11 mouse cellular contexts compared by ENCODE assay signal in genomic region chr2:95448897-95449296, GRCm38 (mm10).
DNase-seq lines count a peak whose midpoint lies in the region; ATAC-seq and TF ChIP-seq lines count a peak whose summit lies in the region.
"Had no signal": no experiment of that assay in that cellular context is flagged by ENCODE, and none has a peak within 500 bp of the region (broad histone marks: within the 10 kb centered on the region; RNA-seq: fewer than 3 reads in every experiment).

No protein-coding gene starts in this region.

- H3K4me3 ChIP-seq in hindbrain, embryonic 13.5 days, result no peak overlapping the region
- no peak overlapping the region for H3K4me3 ChIP-seq in midbrain, embryonic 14.5 days (replicated peaks; ENCODE audit: low read depth, low read length)
- H3K4me3 ChIP-seq in lung, postnatal 0 days (ENCODE audit: low read depth, low read length), result no peak overlapping the region
- H3K4me3 ChIP-seq: heart, embryonic 10.5 days; megakaryocyte, embryonic 14.5 days had no signal

- no peak for TF ChIP-seq CTCF in lung, postnatal 0 days (IDR thresholded peaks at IDR 0.05)

- H3K9ac ChIP-seq in hindbrain, embryonic 13.5 days, result no peak overlapping the region
- H3K9ac ChIP-seq in midbrain, embryonic 14.5 days (replicated peaks; ENCODE audit: low read length), result no peak overlapping the region
- no peak overlapping the region for H3K9ac ChIP-seq in lung, postnatal 0 days (replicated peaks; ENCODE audit: low read depth)

- H3K4me2 ChIP-seq in hindbrain, embryonic 13.5 days, result no peak overlapping the region
- no peak overlapping the region for H3K4me2 ChIP-seq in midbrain, embryonic 14.5 days (ENCODE audit: low read length)
- no peak overlapping the region for H3K4me2 ChIP-seq in lung, postnatal 0 days (replicated peaks; ENCODE audit: low read depth, low read length)

- ATAC-seq in hindbrain, embryonic 13.5 days (ENCODE audit: low FRiP score), result peak; percentile 74
- peak; percentile 63 for ATAC-seq in midbrain, embryonic 14.5 days (ENCODE audit: low FRiP score, low TSS enrichment)
- ATAC-seq in lung, postnatal 0 days, result no peak

- 0% methylated on average over 1 of the region's 1 CpGs for WGBS in hindbrain, embryonic 13.5 days
- 0% methylated on average over 1 of the region's 1 CpGs for WGBS in midbrain, embryonic 14.5 days
- 9% methylated on average over 1 of the region's 1 CpGs for WGBS in lung, postnatal 0 days

- H3K27me3 ChIP-seq in hindbrain, embryonic 13.5 days, result no peaks in the 10 kb centered on the region
- H3K27me3 ChIP-seq in midbrain, embryonic 14.5 days (ENCODE audit: control insufficient read depth, insufficient read depth, low read length), result no peaks in the 10 kb centered on the region
- H3K27me3 ChIP-seq in lung, postnatal 0 days (replicated peaks; ENCODE audit: insufficient read depth, low read length), result no peaks in the 10 kb centered on the region
- H3K27me3 ChIP-seq: megakaryocyte, embryonic 14.5 days had no signal

- H3K27ac ChIP-seq in hindbrain, embryonic 13.5 days, result no peak overlapping the region
- no peak overlapping the region for H3K27ac ChIP-seq in midbrain, embryonic 14.5 days (replicated peaks; ENCODE audit: low read depth, low read length)
- H3K27ac ChIP-seq in lung, postnatal 0 days (ENCODE audit: low read length), result no peak overlapping the region
- H3K27ac ChIP-seq: heart, embryonic 10.5 days had no signal

- H3K9me3 ChIP-seq in hindbrain, embryonic 13.5 days, result no peaks in the 10 kb centered on the region
- H3K9me3 ChIP-seq in midbrain, embryonic 14.5 days (ENCODE audit: control insufficient read depth, low read length), result no peaks in the 10 kb centered on the region
- H3K9me3 ChIP-seq in lung, postnatal 0 days (ENCODE audit: low read length), result no peaks in the 10 kb centered on the region
- H3K9me3 ChIP-seq: heart, embryonic 10.5 days; megakaryocyte, embryonic 14.5 days had no signal

- no peaks in the 10 kb centered on the region for H3K36me3 ChIP-seq in hindbrain, embryonic 13.5 days
- H3K36me3 ChIP-seq in midbrain, embryonic 14.5 days (ENCODE audit: control insufficient read depth, insufficient read depth, low read length), result no peaks in the 10 kb centered on the region
- H3K36me3 ChIP-seq in lung, postnatal 0 days (ENCODE audit: insufficient read depth, low read length), result no peaks in the 10 kb centered on the region
- H3K36me3 ChIP-seq: heart, embryonic 10.5 days had no signal

- H3K4me1 ChIP-seq in hindbrain, embryonic 13.5 days (replicated peaks), result 0 out of 2 replicates have a peak, but pooled peaks cover 3% of the 10 kb centered on the region
- 0 out of 2 replicates have a peak, but pooled peaks cover 3% of the 10 kb centered on the region for H3K4me1 ChIP-seq in midbrain, embryonic 14.5 days (ENCODE audit: control insufficient read depth, insufficient read depth, low read length)
- no peaks in the 10 kb centered on the region for H3K4me1 ChIP-seq in lung, postnatal 0 days (ENCODE audit: insufficient read depth, low read depth, low read length)
- H3K4me1 ChIP-seq: heart, embryonic 10.5 days; megakaryocyte, embryonic 14.5 days had no signal

- TF ChIP-seq EP300 in lung, postnatal 0 days (IDR thresholded peaks at IDR 0.05), result no peak

- peak; percentile 40 for DNase-seq in WW6 (ENCODE audit: low read depth, low spot score)
- peak; percentile 28 for DNase-seq in embryo, embryonic 9.5 days (ENCODE audit: extremely low spot score)
- peak; percentile 65 for DNase-seq in midbrain, embryonic 14.5 days
- no peak for DNase-seq in Muller cell, postnatal 12 days (ENCODE audit: inconsistent ontology term)
- no peak for DNase-seq in cerebellum, adult 9-10 months
- DNase-seq in testis, postnatal 10 days (ENCODE audit: low spot score), result no peak
- no peak for DNase-seq in lung, postnatal 0 days (ENCODE audit: low spot score)
- DNase-seq: cerebellum, postnatal 14 days had no signal

Comparison
In these comparisons a context has a peak if more than half of its experiments do, and no peak if none do; other contexts are left out.
1. DNase-seq: peak in WW6 (single experiment), embryo, embryonic 9.5 days (single experiment) and midbrain, embryonic 14.5 days (single experiment); none in Muller cell, postnatal 12 days (single experiment), cerebellum, adult 9-10 months (single experiment), testis, postnatal 10 days (single experiment) and lung, postnatal 0 days (single experiment).